Mouse (Mus musculus) MEL (cell line): ENCODE data around the gene Olfr186. TPM values are rescaled to one million over a fixed set of nuclear protein-coding genes. Genes with fewer than 3 reads are reported as not detected.
"Not testable (repeated sequence)": the region's sequence is repeated elsewhere in the genome, so short reads cannot be mapped to it uniquely, and the experiment has no call there.

Source experiments
- DNase-seq: peaks from one replicate; pipeline ENCODE4 v3.0.0; 2011; ENCODE audit warnings: low read depth, low spot score
- H3K27ac ChIP-seq: 2 replicates; pipeline ENCODE4 v1.5.1; 2012; ENCODE audit warnings: low read depth, mild to moderate bottlenecking, control low read depth, low read length, moderate library complexity; ENCODE audit not compliant: control insufficient read depth
- H3K27me3 ChIP-seq, 2 experiments: fragments of 150-350 bp in 1 of 2; sonication (generic) in 1 of 2; 2 replicates each; pipeline ENCODE4 v1.6.1; 2012; ENCODE audit warnings: low read length in 2 of 2, mild to moderate bottlenecking in 2 of 2, improper control_type of control experiment in 1 of 2, moderate library complexity in 1 of 2; ENCODE audit not compliant: insufficient read depth in 2 of 2, control insufficient read depth in 1 of 2
- H3K36me3 ChIP-seq, 2 experiments: 2 replicates each; pipeline ENCODE4 v1.6.1; 2012 to 2014; ENCODE audit warnings: low read length in 2 of 2, improper control_type of control experiment in 1 of 2, inconsistent platforms in 1 of 2, mild to moderate bottlenecking in 1 of 2; ENCODE audit not compliant: insufficient read depth in 2 of 2, control insufficient read depth in 1 of 2
- H3K4me1 ChIP-seq, 2 experiments: fragments of 150-350 bp in 1 of 2; sonication (generic) in 1 of 2; 2 replicates each; pipeline ENCODE4 v1.6.1; 2012; ENCODE audit warnings: low read length in 2 of 2, improper control_type of control experiment in 1 of 2, mild to moderate bottlenecking in 1 of 2; ENCODE audit not compliant: insufficient read depth in 2 of 2, control insufficient read depth in 1 of 2
- H3K4me3 ChIP-seq, 2 experiments: fragments of 150-350 bp in 1 of 2; sonication (generic) in 1 of 2; 2 replicates each; pipeline ENCODE4 v1.5.1; 2012; ENCODE audit warnings: low read depth in 2 of 2, low read length in 2 of 2, mild to moderate bottlenecking in 2 of 2, moderate library complexity in 2 of 2, control low read depth in 1 of 2, improper control_type of control experiment in 1 of 2; ENCODE audit not compliant: control insufficient read depth in 1 of 2, insufficient read depth in 1 of 2
- H3K79me2 ChIP-seq: 2 replicates; pipeline ENCODE4 v1.6.1; 2012; ENCODE audit warnings: mild to moderate bottlenecking, low read length, moderate library complexity; ENCODE audit not compliant: control insufficient read depth, poor library complexity, insufficient read depth
- H3K9ac ChIP-seq: 2 replicates; pipeline ENCODE4 v1.6.1; 2012; ENCODE audit warnings: low read depth, mild to moderate bottlenecking, control low read depth, low read length, moderate library complexity; ENCODE audit not compliant: control insufficient read depth, poor library complexity, severe bottlenecking
- H3K9me3 ChIP-seq: fragments of 150-350 bp; sonication (generic); replicated peaks from 2 replicates; pipeline ENCODE4 v1.6.1; 2012; ENCODE audit warnings: mild to moderate bottlenecking, low read length, improper control_type of control experiment, moderate library complexity; ENCODE audit not compliant: insufficient read depth
- BHLHE40 ChIP-seq: IDR thresholded peaks from 2 replicates; pipeline ENCODE4 v1.6.1; 2012; ENCODE audit warnings: low read depth, mild to moderate bottlenecking, inconsistent platforms, low read length, improper control_type of control experiment, borderline replicate concordance
- CHD1 ChIP-seq: IDR thresholded peaks from 2 replicates; pipeline ENCODE4 v1.6.1; 2012; ENCODE audit warnings: low read depth, mild to moderate bottlenecking, inconsistent platforms, low read length, improper control_type of control experiment
- CHD2 ChIP-seq: IDR thresholded peaks from 2 replicates; pipeline ENCODE4 v1.6.1; 2011; ENCODE audit warnings: low read length, improper control_type of control experiment
- E2F4 ChIP-seq: IDR thresholded peaks from 2 replicates; pipeline ENCODE4 v1.6.1; 2011; ENCODE audit warnings: low read depth, low read length, improper control_type of control experiment, borderline replicate concordance
- ELF1 ChIP-seq: IDR thresholded peaks from 2 replicates; pipeline ENCODE4 v1.6.1; 2014; ENCODE audit warnings: low read depth, mild to moderate bottlenecking, inconsistent platforms, low read length, improper control_type of control experiment, moderate library complexity
- EP300 ChIP-seq, 2 experiments: IDR thresholded peaks; 2 replicates each; pipeline ENCODE4 v1.6.1; 2011; ENCODE audit warnings: improper control_type of control experiment in 2 of 2, low read length in 2 of 2, low read depth in 1 of 2, mild to moderate bottlenecking in 1 of 2
- ETS1 ChIP-seq: IDR thresholded peaks from 2 replicates; pipeline ENCODE4 v1.6.1; 2012; ENCODE audit warnings: low read depth, mild to moderate bottlenecking, inconsistent platforms, low read length, improper control_type of control experiment, moderate library complexity
- GATA1 ChIP-seq: IDR thresholded peaks from 2 replicates; pipeline ENCODE4 v1.6.1; 2011; ENCODE audit warnings: low read depth, low read length, improper control_type of control experiment
- HCFC1 ChIP-seq: IDR thresholded peaks from 2 replicates; pipeline ENCODE4 v1.6.1; 2012; ENCODE audit warnings: low read depth, mild to moderate bottlenecking, inconsistent platforms, low read length, improper control_type of control experiment, moderate library complexity
- JUND ChIP-seq: IDR thresholded peaks from 2 replicates; pipeline ENCODE4 v1.6.1; 2011; ENCODE audit warnings: low read depth, mild to moderate bottlenecking, improper control_type of control experiment, low read length
- KAT2A ChIP-seq: conservative IDR thresholded peaks from 2 replicates; pipeline ENCODE4 v1.6.1; 2012; ENCODE audit warnings: low read depth, low read length, improper control_type of control experiment, inconsistent platforms
- MAFK ChIP-seq: IDR thresholded peaks from 2 replicates; pipeline ENCODE4 v1.6.1; 2011; ENCODE audit warnings: low read depth, mild to moderate bottlenecking, low read length, improper control_type of control experiment, borderline replicate concordance
- MEF2A ChIP-seq: IDR thresholded peaks from 2 replicates; pipeline ENCODE4 v1.6.1; 2014; ENCODE audit warnings: low read depth, mild to moderate bottlenecking, inconsistent platforms, low read length, improper control_type of control experiment; ENCODE audit not compliant: poor library complexity, insufficient replicate concordance, severe bottlenecking; ENCODE audit errors: extremely low read depth
- MXI1 ChIP-seq: IDR thresholded peaks from 2 replicates; pipeline ENCODE4 v1.6.1; 2011; ENCODE audit warnings: mild to moderate bottlenecking, low read depth, low read length, improper control_type of control experiment
- MYC ChIP-seq: IDR thresholded peaks from 2 replicates; pipeline ENCODE4 v1.6.1; 2011; ENCODE audit warnings: low read depth, mild to moderate bottlenecking, low read length, improper control_type of control experiment, moderate library complexity
- POLR2AphosphoS2 ChIP-seq: IDR thresholded peaks from 2 replicates; pipeline ENCODE4 v1.6.1; 2011; ENCODE audit warnings: low read length, improper control_type of control experiment
- POLR2AphosphoS5 ChIP-seq: IDR thresholded peaks from 2 replicates; pipeline ENCODE4 v1.6.1; 2012; ENCODE audit warnings: low read depth, borderline replicate concordance, mild to moderate bottlenecking, inconsistent platforms, low read length, moderate library complexity, mixed read lengths
- RAD21 ChIP-seq: IDR thresholded peaks from 2 replicates; pipeline ENCODE4 v1.6.1; 2011; ENCODE audit warnings: mild to moderate bottlenecking, low read depth, low read length, improper control_type of control experiment
- SIN3A ChIP-seq: IDR thresholded peaks from 2 replicates; pipeline ENCODE4 v1.6.1; 2012; ENCODE audit warnings: low read length, improper control_type of control experiment, inconsistent platforms
- TAL1 ChIP-seq: IDR thresholded peaks from 2 replicates; pipeline ENCODE4 v1.6.1; 2012; ENCODE audit warnings: mild to moderate bottlenecking, inconsistent platforms, low read length, moderate library complexity, mixed read lengths
- TBP ChIP-seq: IDR thresholded peaks from 2 replicates; pipeline ENCODE4 v1.8.0; 2011; ENCODE audit warnings: low read depth, low read length, improper control_type of control experiment
- TCF12 ChIP-seq: IDR thresholded peaks from 2 replicates; pipeline ENCODE4 v1.6.1; 2014; ENCODE audit warnings: low read depth, mild to moderate bottlenecking, inconsistent platforms, low read length, improper control_type of control experiment, moderate library complexity
- UBTF ChIP-seq: IDR thresholded peaks from 2 replicates; pipeline ENCODE4 v1.6.1; 2012; ENCODE audit warnings: low read depth, mild to moderate bottlenecking, inconsistent platforms, low read length, improper control_type of control experiment, moderate library complexity, borderline replicate concordance; ENCODE audit not compliant: insufficient read depth
- USF1 ChIP-seq: IDR thresholded peaks from 2 replicates; pipeline ENCODE4 v1.6.1; 2014; ENCODE audit warnings: low read depth, mild to moderate bottlenecking, inconsistent platforms, low read length, improper control_type of control experiment, moderate library complexity
- ZKSCAN1 ChIP-seq: IDR thresholded peaks from 2 replicates; pipeline ENCODE4 v1.6.1; 2012; ENCODE audit warnings: low read depth, mild to moderate bottlenecking, inconsistent platforms, low read length, improper control_type of control experiment, moderate library complexity
- ZMIZ1 ChIP-seq: IDR thresholded peaks from 2 replicates; pipeline ENCODE4 v1.6.1; 2012; ENCODE audit warnings: low read depth, mild to moderate bottlenecking, inconsistent platforms, low read length, improper control_type of control experiment, moderate library complexity
- polyA plus RNA-seq, 2 experiments: library from polyadenylated mRNA; stranded (reverse) in 1 of 2; unstranded in 1 of 2; fragments of >175 nt in 1 of 2; fragments of >200 nt in 1 of 2; gene quantifications; 2 replicates each; pipeline versions ENCODE4 v1.2.1 to v1.2.4; 2012; ENCODE audit warnings: low replicate concordance in 2 of 2, low read depth in 1 of 2; ENCODE audit not compliant: insufficient read length in 2 of 2, insufficient read depth in 1 of 2, missing spikeins in 1 of 2
- total RNA-seq: library from RNA; depleted of rRNA; stranded (reverse); fragments of 300-350 nt; gene quantifications from 2 replicates; pipeline ENCODE4 v1.2.3, GENCODE M21; 2012

Olfr186 gene
- total and polyA plus RNA-seq, 3 experiments = 0.15 TPM; not detected in 2

- no peak overlapping the region for H3K27ac ChIP-seq
- H3K4me3 ChIP-seq = no peak overlapping the region
- TF ChIP-seq ZMIZ1 (no peak), CHD1 (no peak), UBTF (no peak), MAFK (no peak), E2F4 (no peak), BHLHE40 (no peak), JUND (no peak), GATA1 (no peak), TAL1 (no peak), SIN3A (no peak), MYC (no peak), HCFC1 (no peak), TBP (no peak), CHD2 (no peak), POLR2AphosphoS2 (no peak), ZKSCAN1 (no peak), EP300 (IDR thresholded peaks at IDR 0.05; ENCODE audit: low read depth in 1 of 2, low read length in 2 of 2) (no peak), POLR2AphosphoS5 (no peak), ETS1 (no peak)
- TF ChIP-seq, all 39 proteins: peak for 0
- DNase-seq = no peak
- no peaks in the 10 kb centered on the region for H3K9me3 ChIP-seq
- no peaks in the 10 kb centered on the region for H3K36me3 ChIP-seq
- no peak overlapping the region for H3K9ac ChIP-seq
- no peaks in the 10 kb centered on the region for H3K27me3 ChIP-seq
- H3K79me2 ChIP-seq = no peaks in the 10 kb centered on the region
- H3K4me1 ChIP-seq = no peaks in the 10 kb centered on the region
Observed at GRCm38 (mm10) chr16:59073520-59073919, 43.4 kb upstream of the Olfr186 start.

- TF ChIP-seq KAT2A (no peak), MEF2A (no peak), RAD21 (no peak), TCF12 (no peak), GATA1 (no peak), HCFC1 (no peak), TBP (no peak), ELF1 (no peak), E2F4 (no peak), MAFK (no peak), MXI1 (no peak), USF1 (no peak)
- TF ChIP-seq, all 39 proteins: peak for 0
- Histone ChIP-seq H3K27ac (no peak overlapping the region), H3K4me3 (no peak overlapping the region), H3K9me3 (no peaks in the 10 kb centered on the region), H3K27me3 (no peaks in the 10 kb centered on the region), H3K9ac (no peak overlapping the region), H3K79me2 (no peaks in the 10 kb centered on the region), H3K36me3 (no peaks in the 10 kb centered on the region), H3K4me1 (no peaks in the 10 kb centered on the region)
- DNase-seq = no peak
Observed at GRCm38 (mm10) chr16:59071755-59072154, 41.7 kb upstream of the Olfr186 start.

DNA sequence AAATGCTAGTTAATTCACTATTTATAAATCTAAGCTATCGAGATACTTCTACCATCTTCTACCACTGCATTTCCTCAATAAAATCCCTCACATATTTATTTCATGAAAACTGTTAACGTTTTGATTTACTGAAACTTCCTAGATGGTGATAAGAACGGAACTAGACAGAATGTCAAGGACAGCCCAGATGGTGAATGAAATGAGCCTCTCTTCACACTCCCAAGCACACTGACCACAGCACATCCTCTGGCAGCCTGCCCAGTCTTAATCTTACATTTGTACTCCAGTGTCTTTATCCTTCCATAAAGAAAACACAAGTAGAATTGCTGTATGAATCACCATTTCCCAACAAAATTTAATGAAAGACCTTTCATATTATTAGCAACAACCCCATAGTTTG, 32.3 kb upstream of the Olfr186 start:
- not testable (repeated sequence) for H3K9me3 ChIP-seq, H3K79me2 ChIP-seq, H3K4me3 ChIP-seq, H3K9ac ChIP-seq, H3K4me1 ChIP-seq, H3K27me3 ChIP-seq, H3K27ac ChIP-seq, H3K36me3 ChIP-seq
- peak; percentile 33 for DNase-seq
